Mouse (Mus musculus): ENCODE results near the gene Cfap36.
A peak's percentile ranks its signal among the peaks of the same experiment; 100 is the strongest.

Cfap36 gene

GRCm38 (mm10) chr11:29181751-29182150 is 65.5 kb downstream of the Cfap36 start:
- no peak for ATAC-seq (ENCODE audit: insufficient number of reproducible peaks, low FRiP score, low TSS enrichment)

- ATAC-seq (ENCODE audit: insufficient number of reproducible peaks, low FRiP score, low TSS enrichment): peak; percentile 72
Measured at GRCm38 (mm10) chr11:29180657-29181056, 66.6 kb downstream of the Cfap36 start.

GRCm38 (mm10) chr11:29179319-29179718 is 67.9 kb downstream of the Cfap36 start:
- ATAC-seq (ENCODE audit: insufficient number of reproducible peaks, low FRiP score, low TSS enrichment): no peak

- no peak for ATAC-seq (ENCODE audit: insufficient number of reproducible peaks, low FRiP score, low TSS enrichment)
Measured at GRCm38 (mm10) chr11:29173706-29174436, 73.3 kb downstream of the Cfap36 start.

GRCm38 (mm10) chr11:29173125-29173631 is 74.0 kb downstream of the Cfap36 start:
- ATAC-seq (ENCODE audit: insufficient number of reproducible peaks, low FRiP score, low TSS enrichment): peak; percentile 57

GRCm38 (mm10) chr11:29172563-29173124 is 74.6 kb downstream of the Cfap36 start, which contains the start of gene Ppp4r3b:
Gene Ppp4r3b, plus strand, starts transcription at chr11:29172890.
- peak; percentile 98 for ATAC-seq (ENCODE audit: insufficient number of reproducible peaks, low FRiP score, low TSS enrichment)

GRCm38 (mm10) chr11:29171959-29172391 is 75.2 kb downstream of the Cfap36 start:
- ATAC-seq (ENCODE audit: insufficient number of reproducible peaks, low FRiP score, low TSS enrichment): peak; percentile 74
